Mouse (Mus musculus): ENCODE data around the gene Col16a1.

The Col16a1 gene

GRCm38 (mm10) chr4:130045609-130046008 is 2.0 kb upstream of the Col16a1 start:
- no peak for DNase-seq (ENCODE audit: low read depth, low spot score)

GRCm38 (mm10) chr4:130048203-130048479 is 501 bp downstream of the Col16a1 start:
- DNase-seq (ENCODE audit: low read depth, low spot score) = no peak

DNA sequence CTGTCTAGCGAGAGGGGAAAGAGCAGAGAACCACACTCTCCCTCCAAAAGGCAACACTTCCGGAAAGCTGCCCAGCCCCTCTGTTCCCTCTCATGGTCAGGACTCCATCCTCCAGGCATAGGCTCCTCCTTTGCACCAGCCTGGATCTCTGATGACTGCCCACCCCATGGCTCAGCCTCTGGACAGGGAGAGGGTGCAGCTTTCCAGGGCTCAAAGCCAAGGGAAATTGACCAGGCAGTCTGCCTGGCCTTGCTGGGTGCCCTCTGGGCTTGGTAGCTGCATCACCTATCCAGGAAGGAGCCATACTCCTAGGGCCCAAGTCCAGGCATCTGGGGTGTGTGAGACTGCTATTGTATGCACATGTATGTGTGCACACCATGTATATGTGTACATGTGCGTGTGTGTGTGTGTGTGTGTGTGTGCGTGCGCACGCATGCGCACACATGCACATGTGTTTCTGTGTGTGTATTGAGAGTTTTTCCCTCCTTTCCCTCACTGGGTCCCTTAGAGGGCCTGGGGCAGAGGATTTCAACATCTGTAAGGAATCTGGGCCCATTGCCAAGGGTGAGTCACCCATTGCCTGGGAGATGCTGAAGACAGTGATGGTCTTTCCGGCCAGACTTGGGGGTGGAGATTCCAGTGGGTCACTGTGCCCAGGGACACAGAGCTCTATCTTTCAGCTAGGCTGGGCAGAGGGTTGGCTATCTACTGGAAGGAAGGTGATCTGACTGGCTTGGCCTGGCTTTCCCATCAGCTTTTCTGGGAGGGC is 2.6 kb downstream of the Col16a1 start:
- DNase-seq (ENCODE audit: low read depth, low spot score) = no peak

DNA sequence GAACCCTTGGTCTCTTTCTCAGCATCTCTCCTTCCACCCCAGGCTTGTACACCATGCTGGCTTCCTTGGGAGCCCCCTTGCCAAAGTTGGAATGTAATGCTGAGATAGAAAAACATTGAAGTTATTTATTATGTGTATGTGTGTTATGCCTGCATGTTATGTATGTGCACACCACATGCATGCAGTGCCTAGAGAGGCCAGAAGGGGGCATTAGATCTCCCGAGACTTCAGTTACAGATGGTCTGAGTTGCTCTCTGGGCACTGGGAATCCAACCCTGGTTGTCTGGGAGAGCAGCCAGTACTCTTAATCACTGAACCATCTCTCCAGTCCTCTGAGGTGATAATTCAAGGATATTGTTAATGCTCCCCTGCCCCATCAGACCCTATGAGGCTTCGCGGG is 4.6 kb downstream of the Col16a1 start:
- DNase-seq (ENCODE audit: low read depth, low spot score) = no peak

DNA sequence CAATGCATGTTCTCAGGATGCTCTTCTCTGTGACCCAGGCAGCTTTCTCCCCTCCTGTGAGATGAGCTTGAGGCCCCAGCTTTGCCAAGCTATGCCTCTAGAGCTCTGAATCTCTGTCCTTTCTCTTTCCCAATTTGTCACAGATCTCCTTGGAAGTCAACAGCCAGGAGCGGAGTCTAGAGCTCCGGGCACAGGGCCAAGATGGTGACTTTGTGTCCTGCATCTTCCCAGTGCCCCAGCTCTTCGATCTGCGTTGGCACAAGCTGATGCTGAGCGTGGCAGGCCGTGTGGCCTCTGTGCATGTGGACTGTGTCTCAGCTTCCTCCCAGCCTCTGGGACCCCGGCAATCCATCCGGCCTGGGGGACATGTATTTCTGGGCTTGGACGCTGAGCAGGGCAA is 5.5 kb downstream of the Col16a1 start:
- no peak for DNase-seq (ENCODE audit: low read depth, low spot score)

DNA sequence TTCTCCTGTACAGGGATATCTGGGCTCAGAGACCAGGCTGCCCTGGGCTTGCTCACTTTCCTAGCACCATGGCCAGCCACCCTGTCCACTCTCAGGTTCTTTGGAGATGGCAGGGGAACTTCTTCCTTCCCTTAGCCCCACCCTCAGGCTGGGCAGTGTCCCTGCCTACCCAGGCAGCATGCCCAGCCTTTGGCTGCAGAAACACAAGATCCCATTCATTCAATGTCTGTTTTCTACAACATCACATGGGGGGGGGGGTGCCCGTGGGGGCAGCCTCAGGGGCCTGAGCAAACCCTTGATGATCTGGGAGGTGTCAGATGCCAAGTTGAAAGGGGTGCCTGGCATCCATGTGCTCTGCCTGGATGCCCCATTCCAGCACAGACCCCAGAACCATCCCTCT is 7.1 kb downstream of the Col16a1 start:
- DNase-seq (ENCODE audit: low read depth, low spot score) = no peak

GRCm38 (mm10) chr4:130055160-130056010 is 7.7 kb downstream of the Col16a1 start:
- DNase-seq (ENCODE audit: low read depth, low spot score) = no peak

- DNase-seq (ENCODE audit: low read depth, low spot score) = no peak
Observed at GRCm38 (mm10) chr4:130056011-130056322, 8.3 kb downstream of the Col16a1 start.

DNA sequence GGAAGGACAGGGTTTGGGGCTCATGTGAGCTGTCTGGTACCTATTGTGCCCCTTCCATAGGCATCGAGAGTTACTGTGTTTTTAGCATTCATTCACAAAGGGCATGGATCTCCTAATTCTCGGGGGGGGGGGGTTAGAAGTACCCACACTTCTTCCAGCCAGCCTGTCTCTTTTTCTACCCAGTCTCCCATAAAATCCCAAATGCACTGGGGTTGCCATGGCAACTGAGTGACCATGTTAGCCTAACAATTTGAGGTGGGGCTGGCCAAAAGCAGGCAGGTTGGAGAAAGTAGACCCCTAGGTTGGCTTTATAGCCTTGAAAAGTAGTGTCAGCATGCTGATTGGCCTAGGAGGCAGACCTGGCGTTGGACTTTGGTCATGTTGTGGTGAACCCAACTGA is 8.8 kb downstream of the Col16a1 start:
- no peak for DNase-seq (ENCODE audit: low read depth, low spot score)

DNA sequence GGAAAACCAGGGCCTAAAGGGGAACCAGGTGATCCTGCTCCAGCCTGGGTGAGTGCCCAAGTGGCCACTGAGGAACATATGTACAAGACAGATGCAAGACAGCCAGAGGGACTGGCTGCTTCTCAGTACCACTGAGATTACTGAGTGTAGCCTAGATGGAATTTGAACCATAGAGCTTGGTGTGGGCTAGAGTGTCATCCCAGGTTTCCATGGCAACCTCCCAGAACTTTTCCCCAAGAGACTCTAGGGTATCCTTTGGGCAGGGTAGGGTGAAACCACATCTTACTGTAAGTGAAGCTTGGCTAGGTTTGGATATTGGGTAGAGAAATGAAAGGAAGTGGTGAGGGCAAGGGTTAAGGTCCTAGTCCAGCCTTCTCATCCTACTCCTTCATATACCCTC is 13.3 kb downstream of the Col16a1 start:
- DNase-seq (ENCODE audit: low read depth, low spot score) = no peak

DNA sequence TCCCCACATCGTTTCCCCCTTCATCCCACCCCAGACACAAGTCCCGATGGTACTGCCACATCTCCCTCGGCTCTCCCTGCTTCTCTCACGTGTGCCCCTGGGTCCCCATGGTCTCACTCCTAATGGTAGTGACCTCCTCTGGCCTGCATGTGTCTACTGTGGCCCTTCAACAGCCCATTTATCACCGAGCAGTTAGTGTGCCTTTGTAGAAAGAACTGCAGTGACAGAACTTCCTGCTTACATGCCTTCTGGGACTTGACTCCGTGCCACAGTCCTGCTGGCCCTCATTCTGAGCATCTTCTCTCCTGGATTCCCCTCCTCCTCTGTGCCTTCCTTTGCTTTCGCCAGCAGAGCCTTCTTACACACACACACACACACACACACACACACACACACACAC is 15.6 kb downstream of the Col16a1 start:
- no peak for DNase-seq (ENCODE audit: low read depth, low spot score)

DNA sequence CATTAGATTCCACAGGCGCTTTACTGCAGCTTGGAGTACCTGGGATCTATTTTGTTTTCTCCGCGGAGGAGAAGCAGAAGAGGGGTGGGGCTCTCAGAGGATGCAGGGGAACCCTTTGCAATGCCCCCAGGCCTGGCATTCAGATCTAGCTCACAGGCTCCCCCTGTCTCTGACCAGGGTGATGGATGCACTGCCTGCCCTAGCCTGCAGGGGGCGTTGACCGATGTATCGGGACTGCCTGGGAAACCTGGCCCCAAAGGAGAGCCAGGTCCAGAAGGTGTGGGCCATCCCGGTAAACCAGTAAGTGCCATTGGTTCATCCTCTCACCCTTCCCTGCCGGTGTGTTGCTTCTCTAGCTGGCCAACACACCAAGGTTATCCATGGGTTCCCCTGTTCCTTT is 19.2 kb downstream of the Col16a1 start:
- no peak for DNase-seq (ENCODE audit: low read depth, low spot score)

DNA sequence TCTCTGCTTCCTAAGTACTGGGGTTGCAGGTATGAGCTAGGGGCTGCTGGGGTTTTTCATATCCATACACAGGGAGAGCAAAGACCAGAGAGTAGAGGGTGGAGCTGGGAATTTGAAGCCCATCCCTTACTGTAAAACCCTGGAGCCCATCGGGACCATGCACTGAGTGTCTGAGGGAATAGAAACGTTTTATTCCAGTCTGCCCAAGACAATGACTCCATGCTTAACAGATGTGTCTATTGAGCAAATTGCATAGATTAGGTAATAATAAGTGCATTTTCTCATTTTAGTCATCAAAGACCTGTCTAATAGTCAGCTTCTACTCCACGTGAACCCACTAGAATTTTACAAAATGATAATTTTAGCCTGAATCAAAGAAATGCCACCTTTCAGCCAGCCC is 22.9 kb downstream of the Col16a1 start:
- DNase-seq (ENCODE audit: low read depth, low spot score) = no peak

DNA sequence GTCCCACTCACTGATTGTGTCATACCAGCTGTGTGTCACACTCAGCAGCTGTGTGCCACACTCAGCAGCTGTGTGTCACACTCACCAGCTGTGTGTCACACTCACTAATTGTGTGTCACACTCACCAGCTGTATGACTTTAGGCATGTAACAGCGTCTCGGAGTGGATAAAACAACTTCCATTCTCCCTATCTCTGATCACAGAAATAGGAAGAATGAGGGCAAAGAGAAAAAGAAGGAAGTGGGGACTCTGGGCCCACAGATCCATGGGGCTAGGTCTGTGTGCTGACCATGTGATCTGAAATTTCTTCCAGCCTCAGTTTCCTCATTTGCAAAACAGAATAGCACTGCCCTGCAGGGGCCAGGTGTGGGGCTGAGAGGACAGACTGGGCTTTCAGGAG is 24.1 kb downstream of the Col16a1 start:
- DNase-seq (ENCODE audit: low read depth, low spot score) = no peak

DNA sequence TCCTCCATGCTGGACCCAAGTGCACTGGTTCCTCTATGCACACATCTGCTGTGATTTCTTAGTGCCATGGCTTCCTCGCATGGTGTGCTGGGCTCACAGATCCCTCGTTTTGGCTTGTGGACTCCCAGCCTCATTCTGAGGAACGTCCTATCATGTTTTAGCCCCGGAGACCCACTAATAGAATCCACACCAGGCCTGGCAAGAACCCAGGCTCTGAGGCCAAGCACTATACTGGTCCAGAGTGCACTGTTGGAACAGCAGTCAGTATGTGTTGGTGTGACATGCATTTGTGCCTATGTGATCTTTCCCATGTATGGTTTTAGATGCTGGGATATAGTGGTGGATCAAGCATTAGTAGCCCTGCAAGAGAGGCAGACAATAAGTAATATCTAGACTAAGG is 25.7 kb downstream of the Col16a1 start:
- no peak for DNase-seq (ENCODE audit: low read depth, low spot score)

GRCm38 (mm10) chr4:130074761-130075515 is 27.3 kb downstream of the Col16a1 start:
- DNase-seq (ENCODE audit: low read depth, low spot score) = no peak

DNA sequence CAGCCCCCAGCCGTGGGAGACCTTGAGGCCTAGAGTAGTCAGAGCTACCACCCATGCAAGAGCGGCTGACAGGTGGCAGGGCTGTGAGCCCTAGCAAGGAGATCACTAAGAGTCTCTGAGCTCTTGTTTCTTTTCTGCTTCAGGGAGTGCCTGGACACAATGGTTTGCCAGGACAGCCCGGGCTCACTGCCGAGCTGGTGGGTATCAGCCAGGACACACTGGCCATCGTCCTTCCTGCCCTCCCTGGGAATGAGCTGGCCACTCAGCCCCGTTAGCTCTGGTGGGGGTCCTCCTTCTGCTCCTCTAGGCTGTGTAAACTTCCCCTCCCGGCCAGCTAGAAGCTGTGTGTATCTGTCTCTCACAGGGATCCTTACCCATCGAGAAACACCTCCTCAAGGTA is 29.2 kb downstream of the Col16a1 start:
- DNase-seq (ENCODE audit: low read depth, low spot score) = no peak

GRCm38 (mm10) chr4:130078816-130079485 is 31.3 kb downstream of the Col16a1 start:
- no peak for DNase-seq (ENCODE audit: low read depth, low spot score)

- DNase-seq (ENCODE audit: low read depth, low spot score) = no peak
Observed at GRCm38 (mm10) chr4:130079521-130079920, 31.9 kb downstream of the Col16a1 start.

DNA sequence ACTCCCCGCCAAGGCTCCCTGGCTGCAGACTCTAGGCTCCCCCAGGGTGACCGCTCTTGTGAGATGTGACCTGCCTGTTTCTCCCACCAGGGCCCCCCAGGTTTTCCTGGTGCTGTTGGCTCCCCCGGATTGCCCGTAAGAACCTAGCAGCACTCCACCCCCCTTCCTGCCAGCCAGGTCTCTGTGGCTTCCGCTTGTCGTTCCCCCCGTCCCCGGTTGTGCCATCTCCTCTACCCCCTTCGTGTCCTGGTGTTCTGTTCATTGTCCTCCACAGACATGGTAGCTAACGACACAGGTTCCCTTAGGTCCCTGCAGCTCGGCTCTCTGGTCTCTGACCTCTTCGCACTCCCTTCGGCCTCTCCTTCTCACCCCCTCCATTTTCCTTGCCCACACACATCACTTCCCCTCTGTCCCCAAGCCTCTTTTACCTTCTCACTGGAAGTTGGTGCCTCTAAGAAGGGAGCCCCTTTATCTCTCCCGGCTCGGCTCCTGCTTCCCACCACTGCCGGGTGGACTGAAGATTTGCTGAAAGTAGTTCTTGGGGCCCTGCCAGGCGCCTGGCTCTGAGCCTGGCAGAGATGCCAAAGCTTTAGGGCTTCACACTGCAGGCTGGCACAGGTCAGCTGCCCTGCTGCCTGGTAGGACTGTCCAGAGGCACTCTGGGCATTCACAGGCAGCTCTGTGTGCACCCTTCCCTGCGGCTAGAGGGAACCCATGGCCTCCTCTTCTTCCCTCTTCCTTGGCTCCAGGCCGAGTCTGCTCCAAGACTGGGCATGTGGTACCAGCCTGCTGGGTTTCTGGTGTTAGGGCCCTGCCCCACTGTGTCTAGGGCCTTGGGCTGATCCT is 33.9 kb downstream of the Col16a1 start:
- DNase-seq (ENCODE audit: low read depth, low spot score) = no peak

GRCm38 (mm10) chr4:130082211-130082610 is 34.6 kb downstream of the Col16a1 start:
- no peak for DNase-seq (ENCODE audit: low read depth, low spot score)

Measured in forelimb bud, embryonic 11.5 days (tissue).